In the genomic region with DNA sequence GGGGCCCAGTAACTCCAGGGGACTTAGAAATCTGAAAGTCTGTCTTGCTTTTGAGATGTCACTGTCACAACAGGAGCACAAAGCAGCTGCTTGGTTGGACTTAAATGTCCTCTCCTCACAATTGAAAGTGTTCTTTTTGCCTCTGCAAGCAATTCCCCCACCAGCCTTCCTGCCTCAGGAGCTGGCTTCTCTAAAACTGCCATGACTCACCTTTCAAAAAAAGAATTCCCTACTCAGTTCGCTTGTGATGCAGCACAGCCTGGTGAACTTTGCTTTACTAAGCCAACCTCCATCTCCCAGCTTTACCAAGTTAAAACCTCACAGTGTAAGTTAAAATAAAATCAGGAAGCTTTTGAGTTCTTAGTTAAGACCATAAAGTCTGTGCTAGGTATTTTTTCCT, we compare ENCODE assay signal across 20 mouse cellular contexts. TPM values are rescaled to one million over a fixed set of nuclear protein-coding genes. Genes with fewer than 3 reads are reported as not detected.
DNase-seq lines count a peak whose midpoint lies in the region; TF ChIP-seq lines count a peak whose summit lies in the region.
"Had no signal": no experiment of that assay in that cellular context is flagged by ENCODE, and none has a peak within 500 bp of the region (broad histone marks: within the 10 kb centered on the region; RNA-seq: fewer than 3 reads in every experiment).

No protein-coding gene starts in this region.

- no peak for TF ChIP-seq POLR2A in kidney, adult 2 months (IDR thresholded peaks at IDR 0.05; ENCODE audit: low read depth, low read length)
- TF ChIP-seq POLR2A in embryonic fibroblast, embryonic 13.5 days (IDR thresholded peaks at IDR 0.05; ENCODE audit: low read depth, low read length), result no peak

- H3K27ac ChIP-seq in kidney, adult 2 months (ENCODE audit: insufficient read depth, low read depth, low read length), result peak overlapping the region; percentile 7; the same call in 1 of the 2 replicates
- peak overlapping the region; percentile 23; the same call in 1 of the 2 replicates for H3K27ac ChIP-seq in embryonic fibroblast, embryonic 13.5 days (ENCODE audit: insufficient read depth, low read length)
- no peak overlapping the region for H3K27ac ChIP-seq in gastrocnemius, adult 2 months
- H3K27ac ChIP-seq: embryonic facial prominence, embryonic 10.5 days; heart, adult 2 months; heart, embryonic 15.5 days; hindbrain, embryonic 10.5 days; hindbrain, embryonic 14.5 days; intestine, embryonic 15.5 days had no signal

- peaks cover 8% of the 10 kb centered on the region for H3K36me3 ChIP-seq in kidney, adult 2 months (ENCODE audit: control insufficient read depth, insufficient read depth, low read length)

- intact Hi-C loops in gastrocnemius, adult 2 months (cut with DNase I), result no loop called here

- H3K4me1 ChIP-seq in kidney, adult 2 months (ENCODE audit: control insufficient read depth, insufficient read depth, low read length), result no peaks in the 10 kb centered on the region
- H3K4me1 ChIP-seq in embryonic fibroblast, embryonic 13.5 days (ENCODE audit: control insufficient read depth, insufficient read depth, low read length), result peaks cover 2% of the 10 kb centered on the region; the same call in 1 of the 2 replicates
- H3K4me1 ChIP-seq: heart, embryonic 15.5 days; intestine, embryonic 15.5 days had no signal

- TF ChIP-seq CTCF in kidney, adult 2 months (conservative IDR thresholded peaks at IDR 0.05; ENCODE audit: insufficient read depth, insufficient read length, low read depth, low read length), result no peak
- no peak for TF ChIP-seq CTCF in embryonic fibroblast, embryonic 13.5 days (IDR thresholded peaks at IDR 0.05; ENCODE audit: borderline replicate concordance, insufficient read depth, low read length)
- TF ChIP-seq CTCF in gastrocnemius, adult 2 months (IDR thresholded peaks at IDR 0.05), result no peak

- DNase-seq in kidney, adult 2 months, result peak; percentile 17
- DNase-seq in kidney, postnatal 4 days, result no peak
- DNase-seq in 3T3-L1 (ENCODE audit: low read depth, low spot score) (peak; percentile 72), NIH3T3 (ENCODE audit: low read depth) (peak; percentile 43)
- DNase-seq in adrenal gland, postnatal 4 days (ENCODE audit: low spot score in 2 of 2), result no peak
- DNase-seq in gastrocnemius, postnatal 10 days, result no peak
- DNase-seq in gastrocnemius, adult 2 months, result no peak
- DNase-seq: adrenal gland, adult 2 months; adrenal gland, postnatal 25 days; B cell, adult 2 months; cerebellum, adult 11-12 months; cerebellum, postnatal 10 days; heart, adult 2 months; heart, postnatal 14 days had no signal

- WGBS in kidney, adult 2 months, result 73% methylated on average over 1 of the region's 1 CpGs

- no peak overlapping the region for H3K4me3 ChIP-seq in kidney, adult 2 months (ENCODE audit: insufficient read depth, low read depth, low read length)
- H3K4me3 ChIP-seq in embryonic fibroblast, embryonic 13.5 days (ENCODE audit: insufficient read depth, low read length), result no peak overlapping the region
- no peak overlapping the region for H3K4me3 ChIP-seq in gastrocnemius, adult 2 months
- H3K4me3 ChIP-seq: embryonic facial prominence, embryonic 10.5 days; heart, adult 2 months; heart, embryonic 15.5 days; hindbrain, embryonic 10.5 days; intestine, embryonic 15.5 days had no signal

- no peaks in the 10 kb centered on the region for H3K27me3 ChIP-seq in kidney, adult 2 months (replicated peaks; ENCODE audit: control insufficient read depth, insufficient read depth, low read length)
- H3K27me3 ChIP-seq: intestine, embryonic 15.5 days had no signal

RNA-seq across cellular contexts. Expression of a gene that starts 27.0 kb away (rescaled TPM):
- polyA plus RNA-seq in kidney, adult 2 months (2012; rRNA removed), result 16.8 and 19.3 TPM in 2 replicates
- polyA plus RNA-seq in embryonic fibroblast, embryonic 13.5 days (2011; ENCODE audit: insufficient read length, low read depth, missing spikeins), result 26.4 and 28.1 TPM in 2 replicates
- total RNA-seq in adrenal gland, postnatal 4 days (2021), result 10 to 100 TPM; 43.3 to 44.0 TPM
- total RNA-seq in gastrocnemius, postnatal 10 days (2021), result 10 to 100 TPM; 22.3 to 23.0 TPM
- 10 to 100 TPM; 18.3 to 20.4 TPM for total RNA-seq in gastrocnemius, adult 2 months (2021)

Comparison
In these comparisons a context has a peak if more than half of its experiments do, and no peak if none do; other contexts are left out.
1. DNase-seq: peak in kidney, adult 2 months (single experiment), 3T3-L1 (single experiment) and NIH3T3 (single experiment); none in kidney, postnatal 4 days (0 of 2), adrenal gland, postnatal 4 days (0 of 2), gastrocnemius, postnatal 10 days (single experiment) and gastrocnemius, adult 2 months (single experiment).